Mouse (Mus musculus): ENCODE results near the gene Tbc1d15. TPM values are rescaled to one million over a fixed set of nuclear protein-coding genes. Genes with fewer than 3 reads are reported as not detected.

Tbc1d15 gene
- polyA plus RNA-seq, 1 experiment from 2014 or later: 27.1 TPM

Other genes with a start within 250 kb of the Tbc1d15 start
- 0.46 and 2.3 TPM in 2 replicates for gene Tph2, start 66.4 kb downstream of the Tbc1d15 start, polyA plus RNA-seq (2015; fragmentation: Nextera tagmentation; extraction: Ambion mirVana)
- gene Rab21, start 64.1 kb upstream of the Tbc1d15 start, polyA plus RNA-seq (2015; fragmentation: Nextera tagmentation; extraction: Ambion mirVana): 7.0 and 9.6 TPM in 2 replicates
- 31.6 and 32.0 TPM in 2 replicates for gene Tmem19, start 111.0 kb upstream of the Tbc1d15 start, polyA plus RNA-seq (2015; fragmentation: Nextera tagmentation; extraction: Ambion mirVana)
- 25.4 and 25.8 TPM in 2 replicates for gene Thap2, start 133.0 kb upstream of the Tbc1d15 start, polyA plus RNA-seq (2015; fragmentation: Nextera tagmentation; extraction: Ambion mirVana)
- gene Zfc3h1, start 133.5 kb upstream of the Tbc1d15 start, polyA plus RNA-seq (2015; fragmentation: Nextera tagmentation; extraction: Ambion mirVana): 14.8 and 15.1 TPM in 2 replicates

Data from neural tube, embryonic 15.5 days (tissue).